Mouse (Mus musculus) midbrain, postnatal 0 days (tissue): ENCODE measurements around the gene Oaf. TPM values are rescaled to one million over a fixed set of nuclear protein-coding genes. Genes with fewer than 3 reads are reported as not detected.

Source experiments
- ATAC-seq: fragments of 200-750 bp; cut with Nextera tagmentation; 2 replicates; pipeline ENCODE4 v1.8.0; 2017; ENCODE audit warnings: moderate number of reproducible peaks, mild to moderate bottlenecking, moderate TSS enrichment, moderate library complexity; ENCODE audit not compliant: low FRiP score
- DNase-seq: peaks from one replicate; pipeline ENCODE4 v3.0.0-alpha.2; 2015; ENCODE audit warnings: low spot score
- H3K27ac ChIP-seq: fragments of 300-500 bp; sonication (generic); 2 replicates; pipeline ENCODE4 v1.5.1; 2014; ENCODE audit warnings: low read depth, mild to moderate bottlenecking, low read length, mixed read lengths
- H3K27me3 ChIP-seq: fragments of 300-500 bp; sonication (generic); 2 replicates; pipeline ENCODE4 v1.6.1; 2014; ENCODE audit warnings: low read length, control low read depth, mixed read lengths; ENCODE audit not compliant: insufficient read depth
- H3K36me3 ChIP-seq: fragments of 300-500 bp; sonication (generic); 2 replicates; pipeline ENCODE4 v1.6.1; 2014; ENCODE audit warnings: low read length, control low read depth, mixed read lengths; ENCODE audit not compliant: insufficient read depth
- H3K4me1 ChIP-seq: fragments of 300-500 bp; sonication (generic); 2 replicates; pipeline ENCODE4 v1.6.1; 2014; ENCODE audit warnings: mild to moderate bottlenecking, control low read depth, antibody characterized with exemption, low read length, mixed read lengths; ENCODE audit not compliant: insufficient read depth
- H3K4me2 ChIP-seq: fragments of 300-500 bp; sonication (generic); 2 replicates; pipeline ENCODE4 v1.6.1; 2014; ENCODE audit warnings: low read depth, mild to moderate bottlenecking, low read length, mixed read lengths; ENCODE audit not compliant: poor library complexity, severe bottlenecking
- H3K4me3 ChIP-seq: fragments of 300-500 bp; sonication (generic); 2 replicates; pipeline ENCODE4 v1.5.1; 2014; ENCODE audit warnings: low read depth, mild to moderate bottlenecking, low read length, moderate library complexity
- H3K9ac ChIP-seq: fragments of 300-500 bp; sonication (generic); replicated peaks from 2 replicates; pipeline ENCODE4 v1.6.1; 2014; ENCODE audit warnings: mild to moderate bottlenecking, low read length, moderate library complexity, mixed read lengths; ENCODE audit not compliant: poor library complexity, severe bottlenecking
- H3K9me3 ChIP-seq: fragments of 300-500 bp; sonication (generic); 2 replicates; pipeline ENCODE4 v1.6.1; 2016; ENCODE audit warnings: low read length, control low read depth
- CTCF ChIP-seq: IDR thresholded peaks from 2 replicates; pipeline ENCODE4 v1.5.1; 2016; ENCODE audit warnings: antibody characterized with exemption, mild to moderate bottlenecking
- WGBS: fragments of 180-500 bp; shearing (Covaris S2); extraction: QIAGEN DNeasy Blood & Tissue Kit; methylation state at CpG from one replicate; pipeline ENCODE4 v1.1.7; 2014; 5-methylcytosine and 5-hydroxymethylcytosine counted together
- polyA plus RNA-seq: library from polyadenylated mRNA; unstranded; fragments of >200 nt; fragmentation: Nextera tagmentation; extraction: Ambion mirVana; gene quantifications from 2 replicates; pipeline ENCODE4 v1.2.1, GENCODE M21; 2015
- total RNA-seq: library from RNA; depleted of rRNA; stranded (reverse); fragments of >200 nt; gene quantifications from 2 replicates; pipeline ENCODE4 v1.2.3, GENCODE M21; 2014

The Oaf gene
- total and polyA plus RNA-seq, 2 experiments from 2014 or later: 4.5 to 4.7 TPM

GRCm38 (mm10) chr9:43226573-43227160, 13.0 kb downstream of the Oaf start:
- no peaks in the 10 kb centered on the region for H3K27me3 ChIP-seq
- no peaks in the 10 kb centered on the region for H3K36me3 ChIP-seq
- H3K9me3 ChIP-seq: no peaks in the 10 kb centered on the region
- no peak for TF ChIP-seq CTCF
- DNase-seq (no peak), ATAC-seq (no peak)
- H3K4me3 ChIP-seq: no peak overlapping the region
- H3K4me1 ChIP-seq: no peaks in the 10 kb centered on the region
- no peak overlapping the region for H3K4me2 ChIP-seq
- H3K9ac ChIP-seq: no peak overlapping the region
- 77% methylated on average over 9 of the region's 9 CpGs for WGBS
- no peak overlapping the region for H3K27ac ChIP-seq

- H3K9ac ChIP-seq: no peak overlapping the region
- no peak for TF ChIP-seq CTCF
These were observed 14.2 kb downstream of the Oaf start for GRCm38 (mm10) chr9:43225481-43225880.

GRCm38 (mm10) chr9:43224771-43225355, 14.8 kb downstream of the Oaf start:
- H3K9me3 ChIP-seq: no peaks in the 10 kb centered on the region
- H3K9ac ChIP-seq: no peak overlapping the region
- no peak overlapping the region for H3K4me2 ChIP-seq
- no peak for DNase-seq
- no peaks in the 10 kb centered on the region for H3K36me3 ChIP-seq
- ATAC-seq: no peak
- H3K4me1 ChIP-seq: no peaks in the 10 kb centered on the region
- TF ChIP-seq CTCF: no peak
- H3K27me3 ChIP-seq: no peaks in the 10 kb centered on the region
- WGBS: 55% methylated on average over 11 of the region's 11 CpGs
- H3K4me3 ChIP-seq: no peak overlapping the region
- H3K27ac ChIP-seq: no peak overlapping the region

More at GRCm38 (mm10) chr9:43225481-43225880, 14.2 kb downstream of the Oaf start:
- no peaks in the 10 kb centered on the region for H3K27me3 ChIP-seq
- no peak overlapping the region for H3K27ac ChIP-seq
- H3K4me2 ChIP-seq: no peak overlapping the region
- no peak overlapping the region for H3K4me3 ChIP-seq
- ATAC-seq: no peak
- H3K36me3 ChIP-seq: no peaks in the 10 kb centered on the region
- 38% methylated on average over 2 of the region's 2 CpGs for WGBS
- H3K4me1 ChIP-seq: no peaks in the 10 kb centered on the region
- no peaks in the 10 kb centered on the region for H3K9me3 ChIP-seq
- DNase-seq: no peak

GRCm38 (mm10) chr9:43222429-43222715, 17.3 kb downstream of the Oaf start:
- peak; percentile 29; the same call in 1 of the 2 replicates for TF ChIP-seq CTCF
- 50% methylated on average over 8 of the region's 8 CpGs for WGBS
- no peak overlapping the region for H3K4me3 ChIP-seq
- DNase-seq (no peak), ATAC-seq (no peak)
- H3K36me3 ChIP-seq: no peaks in the 10 kb centered on the region
- no peak overlapping the region for H3K4me2 ChIP-seq
- no peak overlapping the region for H3K27ac ChIP-seq
- no peaks in the 10 kb centered on the region for H3K4me1 ChIP-seq
- no peaks in the 10 kb centered on the region for H3K9me3 ChIP-seq
- H3K27me3 ChIP-seq: no peaks in the 10 kb centered on the region
- H3K9ac ChIP-seq: no peak overlapping the region

- 37% methylated on average over 18 of the region's 18 CpGs for WGBS
- Histone ChIP-seq H3K36me3 (no peaks in the 10 kb centered on the region), H3K4me2 (no peak overlapping the region), H3K4me3 (no peak overlapping the region), H3K27ac (no peak overlapping the region), H3K9me3 (no peaks in the 10 kb centered on the region), H3K4me1 (no peaks in the 10 kb centered on the region), H3K27me3 (no peaks in the 10 kb centered on the region), H3K9ac (no peak overlapping the region)
- ATAC-seq (peak; percentile 71; the same call in 1 of the 2 replicates), DNase-seq (peak; percentile 88)
- TF ChIP-seq CTCF: peak; percentile 94
These were observed 17.9 kb downstream of the Oaf start for GRCm38 (mm10) chr9:43221643-43222428.
